ENCODE assay signal across 9 mouse cellular contexts in the genomic region with DNA sequence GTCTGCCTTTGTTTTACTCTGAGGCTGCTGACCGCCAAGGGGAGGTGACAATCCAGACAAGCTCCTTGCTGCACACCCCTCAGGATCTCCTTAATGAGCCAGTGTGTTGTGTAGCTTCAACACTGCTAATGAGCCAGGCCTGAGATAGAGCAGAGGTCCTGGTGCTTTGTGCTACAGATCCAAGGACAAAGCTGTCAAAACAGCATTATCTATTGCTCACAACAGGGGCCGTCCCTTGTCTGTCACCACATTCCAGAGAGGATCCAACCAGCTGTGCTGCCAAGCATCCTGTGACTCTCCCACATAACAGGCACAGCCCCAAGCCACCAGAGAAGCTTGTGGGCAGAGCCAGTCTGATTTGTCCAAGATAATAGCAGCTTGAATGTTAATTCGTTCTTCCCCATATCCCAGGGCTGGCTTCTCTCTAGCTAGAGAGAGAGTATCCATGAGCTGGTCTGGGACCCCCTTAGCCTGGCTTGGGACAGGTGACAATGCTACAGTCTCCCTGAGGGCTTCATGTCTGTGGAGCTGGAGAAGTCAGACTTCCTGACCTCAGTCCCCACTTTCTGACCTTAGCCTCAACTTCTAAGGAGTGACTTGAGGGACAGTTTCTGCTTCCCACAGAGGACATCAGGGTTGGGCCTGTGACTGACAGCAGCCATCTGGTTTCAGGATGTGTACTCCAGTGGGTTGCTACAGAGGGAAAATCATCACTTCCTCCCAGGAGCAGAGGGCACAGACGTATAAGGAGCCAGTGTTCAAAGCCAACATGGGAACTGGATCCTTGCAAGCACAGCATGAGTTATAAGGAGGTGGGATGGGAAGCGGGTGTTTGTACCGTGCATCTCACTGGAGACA.
DNase-seq lines count a peak whose midpoint lies in the region; TF ChIP-seq lines count a peak whose summit lies in the region.
"Had no signal": no experiment of that assay in that cellular context is flagged by ENCODE, and none has a peak within 500 bp of the region (broad histone marks: within the 10 kb centered on the region; RNA-seq: fewer than 3 reads in every experiment).

No protein-coding gene starts in this region.

- no peaks in the 10 kb centered on the region for H3K4me1 ChIP-seq in cerebellum, adult 2 months (ENCODE audit: control insufficient read depth, insufficient read depth, low read length)

- H3K27ac ChIP-seq in cerebellum, adult 2 months (ENCODE audit: insufficient read depth, low read length) = no peak overlapping the region
- H3K27ac ChIP-seq: neural tube, embryonic 13.5 days had no signal

- no peaks in the 10 kb centered on the region; the same call in 1 of the 2 replicates for H3K27me3 ChIP-seq in cerebellum, adult 2 months (ENCODE audit: control insufficient read depth, insufficient read depth, low read length)

- WGBS in cerebellum, adult 2 months = 72% methylated on average over 6 of the region's 6 CpGs

- TF ChIP-seq CTCF in cerebellum, adult 2 months (IDR thresholded peaks at IDR 0.05; ENCODE audit: borderline replicate concordance, insufficient read depth, low read depth, low read length) = no peak

- peak; percentile 45 to 55 for DNase-seq in left cerebral cortex, adult 18-20 months (ENCODE audit: low spot score in 2 of 2)
- no peak for DNase-seq in left cerebral cortex, adult 11 months (ENCODE audit: low spot score)
- peak; percentile 56 for DNase-seq in embryo, embryonic 10 days (ENCODE audit: low spot score)
- DNase-seq in heart, postnatal 4 days = peak; percentile 22
- DNase-seq in lung, postnatal 36 days = peak; percentile 72
- no peak for DNase-seq in cerebellum, adult 11 months
- DNase-seq in gastrocnemius, adult 8-10 months (ENCODE audit: low spot score in 2 of 2) = no peak
- no peak for DNase-seq in cerebellum, adult 2 months

- no peak for TF ChIP-seq POLR2A in cerebellum, adult 2 months (IDR thresholded peaks at IDR 0.05; ENCODE audit: borderline replicate concordance, insufficient read depth, low read length)

- H3K4me3 ChIP-seq in cerebellum, adult 2 months (replicated peaks; ENCODE audit: insufficient read depth, low read depth, low read length) = no peak overlapping the region
- H3K4me3 ChIP-seq: neural tube, embryonic 13.5 days had no signal

Comparison
In these comparisons a context has a peak if more than half of its experiments do, and no peak if none do; other contexts are left out.
1. DNase-seq: peak in left cerebral cortex, adult 18-20 months (2 of 2), embryo, embryonic 10 days (single experiment), heart, postnatal 4 days (single experiment) and lung, postnatal 36 days (single experiment); none in left cerebral cortex, adult 11 months (single experiment), cerebellum, adult 11 months (single experiment), gastrocnemius, adult 8-10 months (0 of 2) and cerebellum, adult 2 months (0 of 2).